Mouse (Mus musculus): ENCODE measurements around the gene Stx17.

Stx17 gene

GRCm38 (mm10) chr4:48175666-48176065 is 51.0 kb downstream of the Stx17 start:
- no peak for DNase-seq

GRCm38 (mm10) chr4:48180922-48181321 is 56.2 kb downstream of the Stx17 start:
- DNase-seq = no peak

- no peak for DNase-seq
Measured at GRCm38 (mm10) chr4:48181366-48181765, 56.7 kb downstream of the Stx17 start.

DNA sequence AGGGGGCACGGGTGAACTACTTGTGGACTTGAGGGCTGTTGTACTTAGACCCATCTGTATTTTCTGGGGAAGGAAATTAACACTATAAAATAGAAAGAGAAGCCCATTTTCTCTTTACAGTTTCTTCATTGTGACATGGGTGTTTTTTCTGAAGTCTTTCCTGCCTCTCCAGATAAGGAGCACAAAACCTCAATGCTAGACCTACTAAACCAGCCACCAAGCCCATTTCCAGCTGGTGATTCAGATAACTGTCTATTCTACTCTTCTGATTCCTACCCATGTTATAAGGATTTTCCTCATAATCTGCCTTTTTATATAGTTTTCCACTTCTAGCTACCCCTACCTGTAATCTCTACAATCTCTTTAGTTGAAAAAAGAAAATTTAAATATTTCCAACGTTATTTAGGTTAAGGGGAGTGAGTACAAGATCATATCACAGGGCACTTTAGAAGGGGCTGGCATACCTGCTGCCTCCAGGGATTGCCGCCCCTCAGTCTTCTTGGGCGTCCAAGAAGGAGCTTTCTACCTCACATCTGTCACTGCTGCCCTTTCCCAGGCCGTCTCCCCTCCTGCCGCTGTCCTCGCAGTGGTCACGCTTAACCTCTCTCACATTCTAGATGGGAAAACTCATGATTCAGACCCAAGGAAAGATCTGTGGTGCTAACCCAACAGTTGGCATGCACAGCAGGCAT is 57.5 kb downstream of the Stx17 start:
- no peak for DNase-seq

- DNase-seq = no peak
Measured at GRCm38 (mm10) chr4:48197925-48198324, 73.2 kb downstream of the Stx17 start.

DNA sequence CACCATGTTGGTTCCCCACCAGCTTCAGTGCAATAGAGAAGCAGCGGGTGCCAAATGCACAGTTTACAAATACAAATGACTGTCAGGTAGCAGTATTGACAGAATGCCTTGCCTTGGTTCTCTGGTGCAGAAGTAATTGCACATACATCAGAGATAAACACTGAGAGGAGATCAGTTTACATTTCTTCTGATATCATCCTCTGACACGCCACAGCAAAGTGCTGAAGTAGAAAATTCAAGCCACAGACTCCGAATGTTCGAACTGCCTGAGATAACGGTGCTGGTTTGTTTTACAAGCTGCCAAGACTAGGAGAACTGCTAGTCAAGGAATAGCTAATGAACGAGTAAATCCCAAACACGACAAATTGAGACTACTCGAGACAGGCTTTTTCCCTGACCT is 73.7 kb downstream of the Stx17 start:
- DNase-seq = no peak

DNA sequence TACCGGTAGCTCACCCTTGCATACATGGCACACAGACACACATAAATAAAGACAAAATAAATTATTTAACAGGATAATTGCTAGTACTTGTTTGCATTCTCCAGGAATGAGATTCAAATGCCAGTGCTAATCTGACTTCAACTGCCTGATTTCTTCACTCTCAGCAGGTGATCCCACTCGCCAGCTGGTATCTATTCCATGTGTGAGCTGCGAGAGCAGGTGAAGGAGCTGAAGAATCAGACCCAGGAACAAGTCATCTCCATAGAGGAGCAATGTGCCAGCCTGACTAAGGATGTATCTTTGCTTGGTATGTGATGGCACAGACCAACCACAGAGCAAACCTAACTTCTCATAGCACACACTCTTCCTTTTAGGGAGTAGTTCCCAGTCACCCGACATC is 78.8 kb downstream of the Stx17 start:
- DNase-seq = no peak

GRCm38 (mm10) chr4:48225173-48225572 is 100.5 kb downstream of the Stx17 start:
- peak; percentile 84 for DNase-seq

GRCm38 (mm10) chr4:48225604-48226003 is 100.9 kb downstream of the Stx17 start:
- DNase-seq = no peak

- no peak for DNase-seq
Measured at GRCm38 (mm10) chr4:48226800-48227199, 102.1 kb downstream of the Stx17 start.

Measured in lung, postnatal 10 days (tissue).